Mouse (Mus musculus) central nervous system, embryonic 18 days (tissue): ENCODE measurements around the gene Olfr1095. TPM values are rescaled to one million over a fixed set of nuclear protein-coding genes. Genes with fewer than 3 reads are reported as not detected.

Experiments used
- polyA plus RNA-seq: library from polyadenylated mRNA; depleted of rRNA; stranded (reverse); fragments of >200 nt; gene quantifications from 2 replicates; pipeline ENCODE4 v1.2.3, GENCODE M21; 2012; rRNA removed

Olfr1095 gene
- polyA plus RNA-seq = not detected in 2 replicates

GRCm38 (mm10) chr2:86851596-86851995 is at the start of gene Olfr1095:
TSS of gene Olfr1095 (minus strand) at chr2:86851696.

GRCm38 (mm10) chr2:86892116-86892515 is 40.6 kb upstream of the Olfr1095 start, which contains the start of gene Olfr1097:
TSS of gene Olfr1097 (minus strand) at chr2:86892216.

GRCm38 (mm10) chr2:86874702-86875101 is 23.2 kb upstream of the Olfr1095 start, which contains the start of gene Gm13723:
TSS of gene Gm13723 (minus strand) at chr2:86874802.

GRCm38 (mm10) chr2:86824363-86824762 is 27.1 kb downstream of the Olfr1095 start, which contains the start of gene Olfr1094:
TSS of gene Olfr1094 (plus strand) at chr2:86824663.

GRCm38 (mm10) chr2:86809918-86810317 is 41.6 kb downstream of the Olfr1095 start, which contains the start of gene Olfr141:
TSS of gene Olfr141 (minus strand) at chr2:86810018.

Other genes with a start within 250 kb of the Olfr1095 start
- gene Olfr1084, start 212.0 kb downstream of the Olfr1095 start, polyA plus RNA-seq = not detected in 2 replicates
- gene Olfr1085, start 189.7 kb downstream of the Olfr1095 start, polyA plus RNA-seq = not detected in 2 replicates
- gene Olfr1086, start 171.6 kb downstream of the Olfr1095 start, polyA plus RNA-seq = not detected in 2 replicates
- gene Olfr1087, start 153.3 kb downstream of the Olfr1095 start, polyA plus RNA-seq = not detected in 2 replicates
- not detected in 2 replicates for gene Olfr1089, start 118.0 kb downstream of the Olfr1095 start, polyA plus RNA-seq
- gene Olfr1090, start 92.7 kb downstream of the Olfr1095 start, polyA plus RNA-seq = not detected in 2 replicates
- not detected in 2 replicates for gene Olfr1093, start 69.2 kb downstream of the Olfr1095 start, polyA plus RNA-seq
- not detected in 2 replicates for gene Olfr141, start 41.7 kb downstream of the Olfr1095 start, polyA plus RNA-seq
- not detected in 2 replicates for gene Olfr1094, start 27.0 kb downstream of the Olfr1095 start, polyA plus RNA-seq
- gene Gm13723, start 23.1 kb upstream of the Olfr1095 start, polyA plus RNA-seq = not detected in 2 replicates
- not detected in 2 replicates for gene Olfr1097, start 40.5 kb upstream of the Olfr1095 start, polyA plus RNA-seq
- gene Olfr1098, start 72.8 kb upstream of the Olfr1095 start, polyA plus RNA-seq = not detected in 2 replicates
- gene Olfr1099, start 109.0 kb upstream of the Olfr1095 start, polyA plus RNA-seq = not detected in 2 replicates
- gene Olfr1100, start 128.3 kb upstream of the Olfr1095 start, polyA plus RNA-seq = not detected in 2 replicates
- not detected in 2 replicates for gene Olfr1101, start 139.5 kb upstream of the Olfr1095 start, polyA plus RNA-seq
- gene Olfr1102, start 146.7 kb upstream of the Olfr1095 start, polyA plus RNA-seq = not detected in 2 replicates
- not detected in 2 replicates for gene Olfr1104, start 175.4 kb upstream of the Olfr1095 start, polyA plus RNA-seq
- gene Olfr1105, start 184.8 kb upstream of the Olfr1095 start, polyA plus RNA-seq = not detected in 2 replicates
- not detected in 2 replicates for gene Olfr1106, start 200.6 kb upstream of the Olfr1095 start, polyA plus RNA-seq
- not detected in 2 replicates for gene Olfr1107, start 224.1 kb upstream of the Olfr1095 start, polyA plus RNA-seq
- gene Olfr1109, start 244.3 kb upstream of the Olfr1095 start, polyA plus RNA-seq = not detected in 2 replicates